Mouse (Mus musculus) large intestine, adult 2 months (tissue): ENCODE measurements around the gene St6galnac3. TPM values are rescaled to one million over a fixed set of nuclear protein-coding genes. Genes with fewer than 3 reads are reported as not detected.
"Not testable (repeated sequence)": the region's sequence is repeated elsewhere in the genome, so short reads cannot be mapped to it uniquely, and the experiment has no call there.

ENCODE experiments used
- DNase-seq: peaks from one replicate; pipeline ENCODE4 v3.0.0-alpha.2; 2012; ENCODE audit warnings: low read depth, low spot score
- WGBS: fragments of 180-500 bp; shearing (Covaris S2); methylation state at CpG from one replicate; pipeline ENCODE4 v1.1.7; 2018; 5-methylcytosine and 5-hydroxymethylcytosine counted together
- polyA plus RNA-seq: library from polyadenylated mRNA; depleted of rRNA; stranded (reverse); fragments of >200 nt; gene quantifications from 2 replicates; pipeline ENCODE4 v1.2.3, GENCODE M21; 2012

Gene St6galnac3
- polyA plus RNA-seq, 1 experiment = 0.55 TPM

GRCm38 (mm10) chr3:153399574-153399973 lies 325.4 kb downstream of the St6galnac3 start:
- DNase-seq = no peak
- WGBS = 65% methylated on average over 6 of the region's 6 CpGs

DNA sequence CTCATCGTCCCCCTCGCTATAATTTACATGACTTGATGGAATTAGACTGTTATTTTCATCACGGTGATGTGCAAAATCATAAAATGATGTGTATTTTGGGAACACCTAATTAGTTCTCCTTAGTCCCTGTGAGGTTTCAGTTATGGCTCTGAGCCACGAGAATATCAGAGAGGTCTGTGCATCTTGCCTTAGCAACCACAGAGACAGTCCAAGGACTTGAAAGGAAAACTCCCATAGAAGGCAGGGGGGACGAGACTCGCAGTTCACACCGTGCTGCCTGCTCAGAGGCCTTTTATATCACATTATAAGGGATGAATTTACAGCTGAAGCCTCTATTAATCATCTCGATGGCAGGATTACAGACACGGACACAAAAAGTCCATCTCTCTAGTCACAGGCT lies 327.2 kb downstream of the St6galnac3 start:
- no peak for DNase-seq
- 84% methylated on average over 9 of the region's 9 CpGs for WGBS

DNA sequence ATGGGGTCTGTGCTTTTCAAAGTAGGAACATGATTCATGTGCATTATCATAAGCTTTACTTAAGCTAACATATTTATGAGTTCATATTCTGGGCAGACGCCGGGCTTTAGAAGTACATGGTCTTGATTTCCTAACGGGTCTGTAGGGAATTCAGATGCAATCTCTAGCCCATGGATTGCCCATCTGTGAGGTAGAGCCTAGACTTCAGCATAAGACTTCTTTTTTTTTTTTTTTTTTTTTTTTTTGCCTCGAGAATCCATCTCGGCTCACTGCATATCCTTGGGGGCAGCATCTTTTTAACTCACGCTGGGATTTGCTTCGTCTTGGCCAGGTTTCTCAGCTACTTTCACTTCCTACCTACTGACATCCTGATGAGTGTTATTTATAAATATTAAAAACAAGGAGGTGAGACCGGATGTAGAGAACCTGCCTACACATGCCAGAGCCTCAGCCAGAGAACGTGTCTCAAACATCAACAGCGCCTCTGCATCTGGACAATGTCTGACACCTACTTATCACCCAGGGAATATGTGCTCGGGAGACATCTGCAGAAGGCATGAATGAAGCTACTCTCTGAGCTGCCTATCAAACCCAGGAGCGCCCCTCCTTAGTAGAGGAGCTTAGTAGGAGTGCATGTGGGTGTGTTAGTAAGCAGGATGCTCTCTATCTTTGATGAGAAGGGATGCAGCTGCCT lies 328.5 kb downstream of the St6galnac3 start:
- 70% methylated on average over 12 of the region's 12 CpGs for WGBS
- no peak for DNase-seq

DNA sequence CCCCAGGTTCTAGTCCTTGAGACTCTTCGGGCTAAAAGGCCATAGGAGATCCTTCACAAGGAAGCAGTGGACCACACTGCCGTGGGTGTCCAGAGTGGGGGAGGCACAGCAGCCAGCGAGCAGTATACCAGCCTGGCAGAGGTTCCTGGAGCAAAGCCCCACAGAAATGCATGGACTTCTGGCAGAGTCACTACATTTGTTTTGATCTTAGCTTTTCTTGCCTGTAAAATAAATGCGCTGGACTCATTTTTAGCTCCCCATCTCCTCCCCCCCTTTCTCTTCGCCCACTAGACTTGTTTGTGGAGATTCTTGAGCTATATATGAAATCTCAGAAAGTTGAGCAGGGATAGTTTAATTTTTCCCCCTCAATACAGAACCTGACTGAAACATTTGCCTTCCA lies 329.6 kb downstream of the St6galnac3 start:
- 80% methylated on average over 5 of the region's 5 CpGs for WGBS
- DNase-seq = no peak

GRCm38 (mm10) chr3:153394751-153395150 lies 330.2 kb downstream of the St6galnac3 start:
- 88% methylated on average over 4 of the region's 4 CpGs for WGBS
- no peak for DNase-seq

- no peak for DNase-seq
- WGBS = 87% methylated on average over 9 of the region's 9 CpGs
Observed at GRCm38 (mm10) chr3:153394224-153394623, 330.8 kb downstream of the St6galnac3 start.

GRCm38 (mm10) chr3:153391451-153391850 lies 333.5 kb downstream of the St6galnac3 start:
- 82% methylated on average over 1 of the region's 1 CpGs for WGBS
- not testable (repeated sequence) for DNase-seq

DNA sequence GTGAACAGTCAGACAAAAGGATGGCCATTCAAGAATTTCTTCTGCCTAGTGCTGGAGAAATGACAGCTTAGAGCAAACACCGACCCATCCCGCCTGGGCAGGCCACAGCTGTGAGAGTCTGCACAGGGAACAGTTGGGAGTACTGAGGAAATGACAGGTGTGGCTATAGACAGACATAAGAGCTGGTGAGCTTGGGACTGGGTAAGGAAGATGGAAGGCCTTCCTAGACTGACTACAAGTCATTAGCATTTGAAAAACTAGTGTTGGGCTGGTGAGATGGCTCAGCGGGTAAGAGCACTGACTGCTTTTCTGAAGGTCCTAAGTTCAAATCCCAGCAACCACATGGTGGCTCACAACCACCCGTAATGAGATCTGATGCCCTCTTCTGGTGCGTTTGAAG lies 340.3 kb downstream of the St6galnac3 start:
- 86% methylated on average over 5 of the region's 5 CpGs for WGBS
- not testable (repeated sequence) for DNase-seq

- no peak for DNase-seq
- WGBS = 96% methylated on average over 2 of the region's 2 CpGs
Observed at GRCm38 (mm10) chr3:153383656-153384055, 341.3 kb downstream of the St6galnac3 start.

GRCm38 (mm10) chr3:153365057-153365755 lies 359.8 kb downstream of the St6galnac3 start:
- WGBS = 82% methylated on average over 10 of the region's 10 CpGs
- no peak for DNase-seq

- WGBS = 90% methylated on average over 3 of the region's 3 CpGs
- DNase-seq = no peak
Observed at GRCm38 (mm10) chr3:153364366-153364765, 360.6 kb downstream of the St6galnac3 start.

DNA sequence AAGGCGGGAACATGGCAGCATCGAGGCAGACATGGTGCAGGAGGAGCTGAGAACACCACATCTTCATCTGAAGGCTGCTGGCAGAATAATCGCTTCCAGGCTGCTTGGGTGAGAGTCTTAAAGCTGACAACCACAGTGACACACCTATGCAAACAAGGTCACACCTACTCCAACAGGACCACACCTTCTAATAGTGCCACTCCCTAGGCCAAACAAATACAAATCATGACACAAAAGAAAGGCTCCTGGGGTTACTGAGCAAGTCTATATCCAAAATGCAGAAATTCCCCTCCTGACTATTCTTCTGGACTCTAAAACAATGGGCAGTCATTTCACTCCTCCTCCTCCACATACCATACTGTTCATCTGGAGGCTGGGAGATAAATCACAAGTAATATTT lies 365.0 kb downstream of the St6galnac3 start:
- no peak for DNase-seq
- WGBS = 67% methylated on average over 3 of the region's 3 CpGs

DNA sequence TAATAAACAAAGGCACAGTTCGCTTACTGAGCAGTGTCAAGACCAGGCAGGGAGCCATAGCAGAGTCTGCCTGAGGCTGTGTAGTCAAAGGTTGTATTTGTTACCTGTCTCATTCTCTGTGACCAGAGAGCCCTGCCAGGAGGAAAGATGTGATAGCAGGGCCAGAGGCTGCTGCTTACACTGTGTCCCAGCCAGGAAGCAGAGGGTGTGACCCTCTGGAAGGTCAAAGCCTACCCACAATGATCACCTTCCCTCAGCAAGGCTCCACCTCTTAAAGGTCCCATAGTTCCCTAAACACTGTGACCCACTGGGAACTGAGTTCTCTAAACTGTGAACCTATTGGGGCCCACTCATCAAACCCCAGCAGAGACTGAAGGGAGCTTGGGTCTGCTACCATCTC lies 368.9 kb downstream of the St6galnac3 start:
- 58% methylated on average over 1 of the region's 1 CpGs for WGBS
- no peak for DNase-seq

- DNase-seq = no peak
- 73% methylated on average over 3 of the region's 3 CpGs for WGBS
Observed at GRCm38 (mm10) chr3:153354988-153355297, 370.0 kb downstream of the St6galnac3 start.

DNA sequence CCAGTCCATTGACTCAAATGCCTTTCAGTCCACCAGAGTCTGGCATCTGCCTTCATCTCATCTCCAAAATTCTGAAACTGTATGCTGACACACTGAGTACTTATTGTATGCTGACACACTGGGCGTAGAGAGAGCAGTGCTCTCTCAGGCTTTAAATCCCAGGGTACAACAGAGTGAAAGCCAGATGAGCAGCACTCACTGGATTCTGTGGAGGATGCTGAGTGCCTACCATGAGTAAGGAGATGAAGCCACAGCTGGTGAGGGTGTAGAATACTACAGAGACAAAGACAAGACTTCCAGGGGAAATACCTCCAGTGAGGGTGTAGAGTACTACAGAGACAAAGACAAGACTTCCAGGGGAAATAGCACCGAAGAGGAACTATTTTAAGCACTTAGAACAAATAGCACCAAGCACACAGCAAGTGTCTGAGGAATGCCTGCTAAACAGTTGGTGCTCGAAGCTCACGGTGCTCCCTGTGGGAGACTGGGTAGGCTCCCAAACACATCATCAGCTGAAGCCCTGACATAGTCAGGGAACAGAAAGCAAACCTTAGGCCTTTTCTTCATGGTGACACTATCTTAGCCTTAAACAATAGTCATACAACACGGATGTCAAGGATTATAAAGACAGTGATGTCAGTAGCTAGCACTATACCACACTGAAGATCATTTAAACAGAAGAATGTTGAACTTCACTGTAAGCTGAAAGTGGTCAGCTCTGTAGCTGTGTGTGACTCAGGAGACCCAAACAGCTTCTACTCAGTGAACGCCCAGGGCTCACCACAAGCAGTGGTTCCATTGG lies 370.6 kb downstream of the St6galnac3 start:
- 79% methylated on average over 6 of the region's 6 CpGs for WGBS

DNA sequence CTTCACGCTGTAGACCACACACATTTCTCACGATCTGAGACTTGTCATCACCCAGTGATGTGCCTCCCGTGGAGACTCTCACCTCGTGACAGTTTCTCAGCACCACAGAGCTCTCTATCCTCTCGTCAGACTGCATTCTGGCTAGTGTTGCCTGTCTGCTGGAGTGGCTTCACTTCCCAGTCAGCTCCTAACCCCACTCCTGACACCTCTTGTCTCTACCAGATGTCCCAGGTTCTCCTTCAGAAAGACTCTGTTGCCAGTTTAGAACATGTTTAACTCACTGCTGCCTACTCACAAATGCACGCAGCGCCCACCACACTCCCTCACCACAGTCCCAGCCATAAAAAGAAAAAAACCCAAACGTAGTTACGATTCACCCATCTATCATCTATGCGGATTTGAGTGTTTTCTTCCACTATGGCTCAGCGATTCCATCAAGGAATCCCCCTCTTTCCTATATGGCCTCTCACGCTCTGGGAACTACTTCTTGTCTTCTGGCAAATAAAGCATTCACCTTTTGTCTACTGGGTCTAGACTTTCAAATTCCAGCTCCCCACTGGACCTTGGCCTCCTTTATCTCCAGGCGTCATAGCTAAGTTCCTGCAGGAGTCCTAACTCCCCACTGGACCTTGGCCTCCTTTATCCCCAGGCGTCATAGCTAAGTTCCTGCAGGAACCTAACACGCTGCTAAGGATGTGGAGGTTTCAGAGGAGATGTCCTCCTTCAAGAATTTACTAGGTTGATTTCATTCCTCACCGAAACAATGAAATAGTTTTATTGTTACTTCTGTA lies 371.5 kb downstream of the St6galnac3 start:
- 77% methylated on average over 16 of the region's 16 CpGs for WGBS
- DNase-seq = no peak

More for the DNA sequence above, 370.6 kb downstream of the St6galnac3 start:
- DNase-seq = no peak

GRCm38 (mm10) chr3:153349981-153350380 lies 375.0 kb downstream of the St6galnac3 start:
- 83% methylated on average over 10 of the region's 10 CpGs for WGBS
- DNase-seq = no peak

- no peak for DNase-seq
- WGBS = 87% methylated on average over 9 of the region's 9 CpGs
Observed at GRCm38 (mm10) chr3:153348797-153349465, 376.0 kb downstream of the St6galnac3 start.

DNA sequence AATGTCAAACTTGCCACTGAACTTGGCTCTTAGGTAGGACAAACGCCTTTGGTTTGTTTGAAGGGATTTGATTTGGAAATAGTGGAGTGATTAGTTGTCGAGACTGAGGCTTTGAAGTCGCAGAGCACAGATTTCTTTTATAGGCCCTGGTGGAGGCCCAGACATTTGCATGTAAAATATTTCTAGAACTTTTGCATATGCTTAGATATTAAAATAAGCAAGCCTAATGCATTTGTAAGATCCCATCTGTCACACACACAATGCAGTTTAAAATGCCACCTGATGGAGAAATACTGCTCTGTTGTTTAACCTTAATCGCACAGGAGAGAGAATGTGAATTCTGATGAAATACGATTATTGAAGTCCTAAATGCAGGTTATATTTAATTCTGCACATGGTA lies 380.0 kb downstream of the St6galnac3 start:
- WGBS = 84% methylated on average over 5 of the region's 5 CpGs
- no peak for DNase-seq
